Mouse (Mus musculus): ENCODE data around the gene Zpbp. TPM values are rescaled to one million over a fixed set of nuclear protein-coding genes. Genes with fewer than 3 reads are reported as not detected.

The Zpbp gene
- 0.16 and 0.21 TPM in 2 replicates for polyA plus RNA-seq (2012)

GRCm38 (mm10) chr11:11461635-11462560 is at the start of gene Zpbp, which contains the start of gene Spata48:
Gene Zpbp, minus strand, starts transcription at chr11:11462408.
Gene Spata48, plus strand, starts transcription at chr11:11462094.

Other genes starting within 250 kb of the Zpbp start
- 2.8 and 4.1 TPM in 2 replicates for gene Spata48, start 314 bp downstream of the Zpbp start, polyA plus RNA-seq (2012)
- not detected in 2 replicates for gene 4930512M02Rik, start 165.4 kb upstream of the Zpbp start, polyA plus RNA-seq (2012)
- gene Ikzf1, start 222.6 kb upstream of the Zpbp start, polyA plus RNA-seq (2012), result 248 and 283 TPM in 2 replicates